Mouse (Mus musculus) liver, adult 2 months (tissue): ENCODE measurements around the gene Tsnax. TPM values are rescaled to one million over a fixed set of nuclear protein-coding genes. Genes with fewer than 3 reads are reported as not detected.

Experiments
- DNase-seq: peaks from one replicate; pipeline ENCODE4 v3.0.0-alpha.2; 2011; ENCODE audit warnings: low read depth, low spot score; ENCODE audit errors: extremely low read depth
- H3K27ac ChIP-seq: fragments of 200-500 bp; replicated peaks from 2 replicates; pipeline ENCODE4 v1.5.1; 2012; ENCODE audit warnings: low read depth, mild to moderate bottlenecking, control low read depth, inconsistent platforms, low read length; ENCODE audit not compliant: insufficient read depth
- H3K27me3 ChIP-seq: fragments of 200-500 bp; 2 replicates; pipeline ENCODE4 v1.6.1; 2012; ENCODE audit warnings: mild to moderate bottlenecking, moderate library complexity, low read length, inconsistent platforms; ENCODE audit not compliant: control insufficient read depth, insufficient read depth
- H3K36me3 ChIP-seq: fragments of 200-500 bp; 2 replicates; pipeline ENCODE4 v1.6.1; 2012; ENCODE audit warnings: low read length, inconsistent platforms; ENCODE audit not compliant: control insufficient read depth, insufficient read depth
- H3K4me1 ChIP-seq: fragments of 200-500 bp; 2 replicates; pipeline ENCODE4 v1.6.1; 2011; ENCODE audit warnings: low read length; ENCODE audit not compliant: control insufficient read depth, insufficient read depth
- H3K4me3 ChIP-seq: fragments of 200-500 bp; 2 replicates; pipeline ENCODE4 v1.5.1; 2011; ENCODE audit warnings: low read depth, mild to moderate bottlenecking, control low read depth, low read length, moderate library complexity; ENCODE audit not compliant: insufficient read depth
- H3K79me2 ChIP-seq: fragments of 200-500 bp; 2 replicates; pipeline ENCODE4 v1.6.1; 2012; ENCODE audit warnings: inconsistent platforms, mild to moderate bottlenecking, low read length, moderate library complexity; ENCODE audit not compliant: control insufficient read depth, insufficient read depth
- H3K9ac ChIP-seq: fragments of 200-500 bp; 2 replicates; pipeline ENCODE4 v1.6.1; 2012; ENCODE audit warnings: low read depth, mild to moderate bottlenecking, control low read depth, inconsistent platforms, low read length
- CTCF ChIP-seq: fragments of 200-500 bp; IDR thresholded peaks from 2 replicates; pipeline ENCODE4 v1.5.1; 2011; ENCODE audit warnings: low read depth, low read length, control low read depth
- POLR2A ChIP-seq: fragments of 200-500 bp; IDR thresholded peaks from 2 replicates; pipeline ENCODE4 v1.6.1; 2011; ENCODE audit warnings: low read length, control low read depth; ENCODE audit not compliant: insufficient read depth; ENCODE audit errors: extremely low read depth
- WGBS: fragments of 180-500 bp; shearing (Covaris S2); methylation state at CpG from one replicate; pipeline ENCODE4 v1.1.7; 2018; 5-methylcytosine and 5-hydroxymethylcytosine counted together
- polyA plus RNA-seq: library from polyadenylated mRNA; depleted of rRNA; stranded (reverse); fragments of >200 nt; gene quantifications from 2 replicates; pipeline ENCODE4 v1.2.3, GENCODE M21; 2012
- total RNA-seq: library from RNA; depleted of rRNA; stranded (reverse); fragments of >200 nt; gene quantifications from 2 replicates; pipeline ENCODE4 v1.2.3, GENCODE M21; 2014

Gene Tsnax
- total and polyA plus RNA-seq, 2 experiments = 17.9 to 21.6 TPM

DNA sequence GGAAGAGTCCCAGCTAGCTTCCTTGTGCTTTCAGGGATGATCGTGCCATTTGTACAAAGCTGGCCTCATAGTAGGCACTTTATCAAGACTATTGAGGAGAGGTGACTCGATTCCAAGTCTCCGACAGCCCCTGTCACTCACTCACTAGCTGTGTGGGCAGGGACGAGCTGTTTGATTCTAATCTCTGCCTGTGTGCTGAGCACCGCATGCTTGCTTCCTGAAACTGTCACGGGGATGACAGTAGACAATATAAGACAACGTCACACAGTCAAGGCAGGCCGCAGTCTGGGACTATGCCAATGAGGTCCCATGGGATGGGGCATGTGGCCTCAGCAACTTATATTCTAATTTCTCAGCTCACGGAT is 54.8 kb downstream of the Tsnax start:
- no peak overlapping the region for H3K4me3 ChIP-seq
- DNase-seq = no peak
- no peak overlapping the region for H3K9ac ChIP-seq
- no peak for TF ChIP-seq POLR2A
- TF ChIP-seq CTCF = no peak
- H3K27me3 ChIP-seq = no peaks in the 10 kb centered on the region
- 66% methylated on average over 9 of the region's 9 CpGs for WGBS
- no peaks in the 10 kb centered on the region for H3K36me3 ChIP-seq
- H3K4me1 ChIP-seq = peaks cover 4% of the 10 kb centered on the region
- peak overlapping the region; percentile 64 for H3K27ac ChIP-seq
- H3K79me2 ChIP-seq = no peaks in the 10 kb centered on the region

DNA sequence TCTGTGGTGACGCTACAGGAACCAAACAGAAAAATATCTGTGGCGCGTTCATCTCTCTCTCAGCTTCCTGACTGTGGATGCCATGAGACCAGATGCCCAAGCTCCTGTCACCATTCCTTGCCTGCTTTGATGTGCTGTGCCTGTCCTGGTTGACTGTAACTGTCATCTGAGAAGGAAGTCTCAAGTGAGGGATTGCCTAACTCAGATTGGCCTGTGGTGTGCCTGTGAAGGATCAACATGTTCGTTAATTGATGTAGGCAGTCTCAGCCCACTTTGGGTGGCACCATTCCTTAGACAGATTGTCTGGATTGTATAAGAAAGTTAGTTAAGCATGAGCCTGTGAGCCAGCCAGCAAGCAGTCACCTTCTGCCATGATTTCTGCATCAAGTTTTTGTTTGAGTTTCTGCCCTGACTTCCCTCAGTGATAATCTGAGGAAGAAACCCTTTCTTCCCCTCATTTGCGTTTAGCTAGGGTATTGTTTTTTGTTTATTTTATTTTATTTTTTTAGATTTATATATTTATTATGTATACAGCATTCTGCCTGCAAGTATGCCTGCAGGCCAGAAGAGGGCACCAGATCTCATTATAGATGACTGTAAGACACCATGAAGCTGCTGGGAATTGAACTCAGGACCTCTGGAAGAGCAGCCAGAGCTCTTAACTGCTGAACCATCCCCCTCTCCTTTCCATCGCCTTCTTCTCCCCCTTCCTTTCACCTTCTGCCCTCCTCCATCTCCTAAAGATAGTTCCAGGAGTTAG is 55.5 kb downstream of the Tsnax start:
- no peak for DNase-seq
- no peaks in the 10 kb centered on the region for H3K27me3 ChIP-seq
- 76% methylated on average over 6 of the region's 6 CpGs for WGBS
- no peak overlapping the region for H3K9ac ChIP-seq
- peak; percentile 10; the same call in 1 of the 2 replicates for TF ChIP-seq CTCF
- no peak for TF ChIP-seq POLR2A
- H3K79me2 ChIP-seq = no peaks in the 10 kb centered on the region
- peaks cover 4% of the 10 kb centered on the region for H3K4me1 ChIP-seq
- no peak overlapping the region for H3K4me3 ChIP-seq
- no peaks in the 10 kb centered on the region for H3K36me3 ChIP-seq
- peak overlapping the region; percentile 64 for H3K27ac ChIP-seq

DNA sequence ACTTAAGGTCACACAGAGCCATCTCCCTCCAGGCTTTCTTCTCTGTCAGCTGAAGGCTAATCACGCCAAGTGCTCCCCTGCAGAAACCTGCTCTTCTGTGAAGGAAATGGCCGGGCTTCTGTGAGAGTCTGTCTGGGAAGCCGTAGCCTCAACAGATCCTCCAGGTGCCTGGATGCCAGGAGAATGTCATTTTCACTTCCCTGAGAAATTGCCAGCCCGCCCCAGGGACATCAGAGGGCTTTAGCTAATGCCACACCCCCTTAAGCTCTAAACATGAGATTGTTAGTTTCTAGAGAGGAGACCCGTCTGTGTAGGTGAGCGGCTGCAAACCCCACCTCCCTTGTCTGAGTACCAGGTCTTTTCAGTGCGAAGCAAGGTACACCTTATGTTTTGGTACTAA is 56.5 kb downstream of the Tsnax start:
- no peaks in the 10 kb centered on the region for H3K36me3 ChIP-seq
- H3K4me3 ChIP-seq = no peak overlapping the region
- no peak overlapping the region for H3K27ac ChIP-seq
- no peak for TF ChIP-seq CTCF
- no peak for TF ChIP-seq POLR2A
- DNase-seq = no peak
- H3K4me1 ChIP-seq = peaks cover 4% of the 10 kb centered on the region
- 86% methylated on average over 7 of the region's 7 CpGs for WGBS
- no peaks in the 10 kb centered on the region for H3K27me3 ChIP-seq
- H3K9ac ChIP-seq = no peak overlapping the region
- no peaks in the 10 kb centered on the region for H3K79me2 ChIP-seq

DNA sequence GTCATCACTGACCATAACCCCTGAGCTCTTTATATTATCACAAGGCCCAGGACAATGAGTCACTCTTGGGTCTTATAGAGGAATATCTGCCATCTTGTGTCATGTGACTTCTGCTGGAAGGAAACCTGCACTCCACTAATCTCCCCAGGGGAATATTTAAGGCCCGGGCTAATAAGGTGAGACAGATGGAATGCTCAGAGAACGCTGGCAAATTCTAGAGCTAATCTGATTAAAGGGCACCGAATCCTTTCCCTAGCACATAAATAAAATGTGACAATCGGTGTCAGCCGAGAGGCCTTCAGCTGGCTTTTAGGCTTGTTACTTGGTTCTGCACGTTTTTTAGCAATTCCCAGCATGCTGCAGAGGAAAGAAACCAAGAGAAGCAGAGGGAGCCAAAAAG is 56.9 kb downstream of the Tsnax start:
- H3K4me1 ChIP-seq = peaks cover 4% of the 10 kb centered on the region
- H3K9ac ChIP-seq = no peak overlapping the region
- H3K27me3 ChIP-seq = no peaks in the 10 kb centered on the region
- no peak overlapping the region for H3K4me3 ChIP-seq
- DNase-seq = no peak
- 81% methylated on average over 6 of the region's 6 CpGs for WGBS
- H3K79me2 ChIP-seq = no peaks in the 10 kb centered on the region
- no peaks in the 10 kb centered on the region for H3K36me3 ChIP-seq
- no peak for TF ChIP-seq CTCF
- no peak for TF ChIP-seq POLR2A
- H3K27ac ChIP-seq = no peak overlapping the region

DNA sequence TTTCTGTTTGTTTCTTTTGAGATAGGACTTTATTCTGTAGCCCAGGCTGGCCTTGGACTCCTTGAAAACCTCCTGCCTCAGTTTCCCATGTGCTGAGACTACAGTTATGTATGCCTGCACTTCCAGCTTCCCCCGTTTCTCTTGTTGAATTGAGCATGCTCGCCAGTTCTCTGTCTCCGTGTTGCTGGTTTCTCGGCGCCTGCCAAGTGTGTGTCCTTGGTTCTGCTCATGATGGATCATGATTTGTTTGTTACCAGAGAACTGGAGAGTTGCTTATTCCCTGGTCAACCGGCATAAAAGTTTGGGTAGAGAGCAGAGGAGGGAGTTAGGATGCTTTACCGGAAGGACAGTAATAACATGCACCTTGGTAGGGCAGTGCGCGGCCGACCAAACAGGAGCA is 61.3 kb downstream of the Tsnax start:
- no peak for DNase-seq
- 91% methylated on average over 10 of the region's 10 CpGs for WGBS

DNA sequence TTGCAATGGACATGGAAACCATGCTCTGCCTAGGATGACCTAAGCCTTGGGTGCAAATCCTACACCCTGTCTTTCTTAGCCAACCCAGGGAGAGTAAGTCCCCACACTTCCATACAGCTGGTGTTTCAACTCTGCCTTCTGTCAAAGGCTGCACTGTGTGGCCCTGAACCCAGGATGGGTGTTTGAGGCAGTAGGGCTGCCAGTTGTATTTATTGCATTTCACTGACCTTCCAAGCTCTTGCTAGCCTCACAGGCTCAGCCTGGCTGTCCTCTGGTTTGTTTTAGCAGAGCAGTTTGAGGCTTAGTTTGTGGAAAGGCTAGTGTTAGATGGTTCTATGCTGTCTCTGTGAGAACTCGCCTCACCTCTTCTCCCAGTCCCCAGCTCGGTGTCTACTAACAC is 61.8 kb downstream of the Tsnax start:
- H3K36me3 ChIP-seq = no peaks in the 10 kb centered on the region
- no peak overlapping the region for H3K27ac ChIP-seq
- H3K27me3 ChIP-seq = no peaks in the 10 kb centered on the region
- no peaks in the 10 kb centered on the region for H3K4me1 ChIP-seq
- no peak overlapping the region for H3K4me3 ChIP-seq
- no peak overlapping the region for H3K9ac ChIP-seq
- 89% methylated on average over 2 of the region's 2 CpGs for WGBS
- no peak for DNase-seq
- no peaks in the 10 kb centered on the region for H3K79me2 ChIP-seq
- TF ChIP-seq CTCF (no peak), POLR2A (no peak)

More for the DNA sequence above, 61.3 kb downstream of the Tsnax start:
- Histone ChIP-seq H3K27me3 (no peaks in the 10 kb centered on the region), H3K36me3 (no peaks in the 10 kb centered on the region), H3K79me2 (no peaks in the 10 kb centered on the region), H3K4me1 (no peaks in the 10 kb centered on the region), H3K27ac (no peak overlapping the region), H3K9ac (no peak overlapping the region), H3K4me3 (no peak overlapping the region)
- TF ChIP-seq CTCF (no peak), POLR2A (no peak)
